Comparison of ENCODE assay signal across 15 mouse cellular contexts in genomic region chr15:28051811-28052210, GRCm38 (mm10). TPM values are rescaled to one million over a fixed set of nuclear protein-coding genes. Genes with fewer than 3 reads are reported as not detected.
DNase-seq lines count a peak whose midpoint lies in the region; ATAC-seq lines count a peak whose summit lies in the region.
"Had no signal": no experiment of that assay in that cellular context is flagged by ENCODE, and none has a peak within 500 bp of the region (broad histone marks: within the 10 kb centered on the region; RNA-seq: fewer than 3 reads in every experiment).

No protein-coding gene starts in this region.

- H3K36me3 ChIP-seq in neural tube, embryonic 12.5 days: no peaks in the 10 kb centered on the region
- H3K36me3 ChIP-seq in forebrain, embryonic 13.5 days (ENCODE audit: poor library complexity, severe bottlenecking): no peaks in the 10 kb centered on the region
- H3K36me3 ChIP-seq in hindbrain, embryonic 15.5 days: no peaks in the 10 kb centered on the region
- no peaks in the 10 kb centered on the region for H3K36me3 ChIP-seq in neural tube, embryonic 15.5 days
- H3K36me3 ChIP-seq: embryonic facial prominence, embryonic 12.5 days; heart, embryonic 13.5 days; limb, embryonic 10.5 days; liver, embryonic 12.5 days; stomach, embryonic 15.5 days had no signal

- no peak overlapping the region for H3K4me2 ChIP-seq in neural tube, embryonic 12.5 days (replicated peaks)
- peak overlapping the region; percentile 42; the same call in 1 of the 2 replicates for H3K4me2 ChIP-seq in forebrain, embryonic 13.5 days
- no peak overlapping the region for H3K4me2 ChIP-seq in hindbrain, embryonic 15.5 days
- H3K4me2 ChIP-seq in neural tube, embryonic 15.5 days: peak overlapping the region; percentile 36; the same call in 1 of the 2 replicates
- H3K4me2 ChIP-seq: liver, embryonic 12.5 days; stomach, embryonic 15.5 days had no signal

- 64% methylated on average over 4 of the region's 4 CpGs for WGBS in neural tube, embryonic 12.5 days
- 51% methylated on average over 4 of the region's 4 CpGs for WGBS in forebrain, embryonic 13.5 days
- 42% methylated on average over 4 of the region's 4 CpGs for WGBS in hindbrain, embryonic 15.5 days
- 59% methylated on average over 4 of the region's 4 CpGs for WGBS in neural tube, embryonic 15.5 days

- H3K27me3 ChIP-seq in neural tube, embryonic 12.5 days (replicated peaks): no peaks in the 10 kb centered on the region
- H3K27me3 ChIP-seq in forebrain, embryonic 13.5 days: no peaks in the 10 kb centered on the region
- H3K27me3 ChIP-seq in hindbrain, embryonic 15.5 days: no peaks in the 10 kb centered on the region
- no peaks in the 10 kb centered on the region for H3K27me3 ChIP-seq in neural tube, embryonic 15.5 days (replicated peaks)
- H3K27me3 ChIP-seq: embryonic facial prominence, embryonic 12.5 days; heart, embryonic 13.5 days; liver, embryonic 12.5 days; stomach, embryonic 15.5 days had no signal

- H3K9me3 ChIP-seq in neural tube, embryonic 12.5 days: no peaks in the 10 kb centered on the region
- no peaks in the 10 kb centered on the region for H3K9me3 ChIP-seq in forebrain, embryonic 13.5 days (replicated peaks)
- H3K9me3 ChIP-seq in hindbrain, embryonic 15.5 days: no peaks in the 10 kb centered on the region
- H3K9me3 ChIP-seq in neural tube, embryonic 15.5 days (replicated peaks): no peaks in the 10 kb centered on the region
- H3K9me3 ChIP-seq: embryonic facial prominence, embryonic 12.5 days; heart, embryonic 13.5 days; limb, embryonic 10.5 days; liver, embryonic 12.5 days; stomach, embryonic 15.5 days had no signal

- 0 out of 2 replicates have a peak, but pooled peaks have one; percentile 22 for ATAC-seq in neural tube, embryonic 12.5 days (ENCODE audit: low FRiP score, low read depth)
- peak; percentile 29 for ATAC-seq in forebrain, embryonic 13.5 days
- no peak for ATAC-seq in hindbrain, embryonic 15.5 days (ENCODE audit: low FRiP score, low read depth)
- ATAC-seq in neural tube, embryonic 15.5 days (ENCODE audit: low FRiP score): no peak
- ATAC-seq: CD4-positive, CD25-positive, alpha-beta regulatory T cell, adult 4 months; liver, embryonic 12.5 days had no signal

- no peak for DNase-seq in neural tube, embryonic 10.5 days (ENCODE audit: extremely low spot score, low spot score)
- DNase-seq in cerebellum, postnatal 25 days: no peak
- DNase-seq in spleen, postnatal 4 days (ENCODE audit: low spot score in 2 of 2): no peak
- DNase-seq in thymus, postnatal 25 days: no peak
- DNase-seq: cerebellum, adult 9-10 months had no signal

- H3K9ac ChIP-seq in neural tube, embryonic 12.5 days: no peak overlapping the region
- H3K9ac ChIP-seq in forebrain, embryonic 13.5 days: no peak overlapping the region
- H3K9ac ChIP-seq in hindbrain, embryonic 15.5 days: no peak overlapping the region
- H3K9ac ChIP-seq in neural tube, embryonic 15.5 days (replicated peaks): no peak overlapping the region
- H3K9ac ChIP-seq: embryonic facial prominence, embryonic 12.5 days; heart, embryonic 13.5 days; liver, embryonic 12.5 days; stomach, embryonic 15.5 days had no signal

- no peak overlapping the region for H3K4me3 ChIP-seq in neural tube, embryonic 12.5 days
- H3K4me3 ChIP-seq in forebrain, embryonic 13.5 days: no peak overlapping the region
- no peak overlapping the region for H3K4me3 ChIP-seq in hindbrain, embryonic 15.5 days
- H3K4me3 ChIP-seq in neural tube, embryonic 15.5 days (replicated peaks): no peak overlapping the region
- H3K4me3 ChIP-seq: embryonic facial prominence, embryonic 12.5 days; heart, embryonic 13.5 days; limb, embryonic 10.5 days; liver, embryonic 12.5 days; stomach, embryonic 15.5 days had no signal

- H3K27ac ChIP-seq in neural tube, embryonic 12.5 days: no peak overlapping the region
- no peak overlapping the region for H3K27ac ChIP-seq in forebrain, embryonic 13.5 days
- H3K27ac ChIP-seq in hindbrain, embryonic 15.5 days (replicated peaks): peak overlapping the region; percentile 12; the same call in 1 of the 2 replicates
- H3K27ac ChIP-seq in neural tube, embryonic 15.5 days (replicated peaks): peak overlapping the region; percentile 58
- H3K27ac ChIP-seq: embryonic facial prominence, embryonic 12.5 days; heart, embryonic 13.5 days; liver, embryonic 12.5 days had no signal

- peaks cover 8% of the 10 kb centered on the region for H3K4me1 ChIP-seq in neural tube, embryonic 12.5 days
- peaks cover 11% of the 10 kb centered on the region for H3K4me1 ChIP-seq in forebrain, embryonic 13.5 days
- H3K4me1 ChIP-seq in hindbrain, embryonic 15.5 days (replicated peaks): peaks cover 12% of the 10 kb centered on the region
- H3K4me1 ChIP-seq in neural tube, embryonic 15.5 days: peaks cover 8% of the 10 kb centered on the region; the same call in 1 of the 2 replicates
- H3K4me1 ChIP-seq: liver, embryonic 12.5 days had no signal

RNA-seq across cellular contexts. Expression of gene Trio, which starts 26.2 kb away (rescaled TPM):
- 38.1 and 38.6 TPM in 2 replicates for polyA plus RNA-seq in neural tube, embryonic 12.5 days (2016; fragmentation: Nextera tagmentation; extraction: Ambion mirVana)
- polyA plus RNA-seq in forebrain, embryonic 13.5 days (2015; fragmentation: Nextera tagmentation; extraction: Ambion mirVana): 36.0 and 39.4 TPM in 2 replicates
- polyA plus RNA-seq in hindbrain, embryonic 15.5 days (2015; fragmentation: Nextera tagmentation; extraction: Ambion mirVana): 33.3 and 36.2 TPM in 2 replicates
- 31.3 and 36.4 TPM in 2 replicates for polyA plus RNA-seq in neural tube, embryonic 15.5 days (2015; fragmentation: Nextera tagmentation; extraction: Ambion mirVana)

Comparison
In these comparisons a context has a peak if more than half of its experiments do, and no peak if none do; other contexts are left out.
1. ATAC-seq: peak in neural tube, embryonic 12.5 days (single experiment) and forebrain, embryonic 13.5 days (single experiment); none in hindbrain, embryonic 15.5 days (single experiment) and neural tube, embryonic 15.5 days (single experiment).
2. H3K27ac ChIP-seq: peak in hindbrain, embryonic 15.5 days (single experiment) and neural tube, embryonic 15.5 days (single experiment); none in neural tube, embryonic 12.5 days (single experiment) and forebrain, embryonic 13.5 days (single experiment).
3. H3K4me2 ChIP-seq: peak in forebrain, embryonic 13.5 days (single experiment) and neural tube, embryonic 15.5 days (single experiment); none in neural tube, embryonic 12.5 days (single experiment) and hindbrain, embryonic 15.5 days (single experiment).